Mouse (Mus musculus) forebrain, embryonic 13.5 days (tissue): Measurements from ENCODE around the gene Gm7347. TPM values are rescaled to one million over a fixed set of nuclear protein-coding genes. Genes with fewer than 3 reads are reported as not detected.
"Not testable (repeated sequence)": the region's sequence is repeated elsewhere in the genome, so short reads cannot be mapped to it uniquely, and the experiment has no call there.

Experiments used
- ATAC-seq: fragments of 200-750 bp; cut with Nextera tagmentation; 2 replicates; pipeline ENCODE4 v1.8.0; 2017
- H3K27ac ChIP-seq: fragments of 300-500 bp; sonication (generic); 2 replicates; pipeline ENCODE4 v1.5.1; 2015; ENCODE audit warnings: inconsistent platforms, mild to moderate bottlenecking, moderate library complexity
- H3K27me3 ChIP-seq: fragments of 300-500 bp; sonication (generic); 2 replicates; pipeline ENCODE4 v1.6.1; 2015; ENCODE audit warnings: mild to moderate bottlenecking, inconsistent platforms
- H3K36me3 ChIP-seq: fragments of 300-500 bp; sonication (generic); 2 replicates; pipeline ENCODE4 v1.6.1; 2015; ENCODE audit warnings: mild to moderate bottlenecking, inconsistent platforms; ENCODE audit not compliant: poor library complexity, severe bottlenecking
- H3K4me1 ChIP-seq: fragments of 300-500 bp; sonication (generic); 2 replicates; pipeline ENCODE4 v1.6.1; 2015; ENCODE audit warnings: inconsistent platforms
- H3K4me2 ChIP-seq: fragments of 300-500 bp; sonication (generic); 2 replicates; pipeline ENCODE4 v1.6.1; 2015; ENCODE audit warnings: inconsistent platforms, mild to moderate bottlenecking, moderate library complexity
- H3K4me3 ChIP-seq: fragments of 300-500 bp; sonication (generic); 2 replicates; pipeline ENCODE4 v1.5.1; 2015; ENCODE audit warnings: mild to moderate bottlenecking, inconsistent platforms
- H3K9ac ChIP-seq: fragments of 300-500 bp; sonication (generic); 2 replicates; pipeline ENCODE4 v1.6.1; 2015; ENCODE audit warnings: mild to moderate bottlenecking, inconsistent platforms
- H3K9me3 ChIP-seq: fragments of 300-500 bp; sonication (generic); replicated peaks from 2 replicates; pipeline ENCODE4 v1.6.1; 2016; ENCODE audit warnings: inconsistent platforms
- WGBS: fragments of 180-500 bp; shearing (Covaris S2); methylation state at CpG from one replicate; pipeline ENCODE4 v1.1.7; 2015; 5-methylcytosine and 5-hydroxymethylcytosine counted together
- polyA plus RNA-seq: library from polyadenylated mRNA; unstranded; fragments of >200 nt; fragmentation: Nextera tagmentation; extraction: Ambion mirVana; gene quantifications from 2 replicates; pipeline ENCODE4 v1.2.1, GENCODE M21; 2015

The Gm7347 gene
- polyA plus RNA-seq: not detected in 2 replicates

DNA sequence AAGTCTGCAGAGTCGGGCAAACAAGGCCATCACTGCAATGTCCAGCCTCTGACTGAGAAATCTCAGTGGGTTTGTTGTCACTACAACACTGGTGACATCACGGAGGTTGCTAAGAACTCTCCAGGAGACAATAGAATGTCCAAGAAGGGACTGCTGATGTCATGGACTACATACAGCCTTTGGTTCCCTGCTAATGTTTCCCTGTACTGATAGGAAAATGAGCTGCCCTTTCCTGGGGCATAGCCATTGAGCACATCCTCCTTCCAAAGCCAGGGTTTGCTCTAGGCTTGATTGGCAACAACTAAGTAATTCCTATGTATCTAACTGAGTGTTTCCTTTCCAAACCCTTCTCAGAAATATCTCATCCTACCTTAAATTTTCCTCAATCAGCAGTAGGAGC, at the start of gene Gm7347:
Gene Gm7347 (minus strand): TSS at position 101 of the 400 bp plus-strand sequence.
- not testable (repeated sequence) for H3K4me1 ChIP-seq

DNA sequence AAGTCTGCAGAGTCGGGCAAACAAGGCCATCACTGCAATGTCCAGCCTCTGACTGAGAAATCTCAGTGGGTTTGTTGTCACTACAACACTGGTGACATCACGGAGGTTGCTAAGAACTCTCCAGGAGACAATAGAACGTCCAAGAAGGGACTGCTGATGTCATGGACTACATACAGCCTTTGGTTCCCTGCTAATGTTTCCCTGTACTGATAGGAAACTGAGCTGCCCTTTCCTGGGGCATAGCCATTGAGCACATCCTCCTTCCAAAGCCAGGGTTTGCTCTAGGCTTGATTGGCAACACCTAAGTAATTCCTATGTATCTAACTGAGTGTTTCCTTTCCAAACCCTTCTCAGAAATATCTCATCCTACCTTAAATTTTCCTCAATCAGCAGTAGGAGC, 46.9 kb upstream of the Gm7347 start, which contains the start of gene 5031410I06Rik:
Gene 5031410I06Rik (minus strand): TSS at position 101 of the 400 bp plus-strand sequence.
- not testable (repeated sequence) for H3K9me3 ChIP-seq, H3K27me3 ChIP-seq, H3K9ac ChIP-seq, H3K4me1 ChIP-seq, H3K36me3 ChIP-seq, ATAC-seq, H3K4me3 ChIP-seq, H3K27ac ChIP-seq, H3K4me2 ChIP-seq
- WGBS: no CpG with 5 or more reads among the region's 3 CpGs

More for the DNA sequence above, at the start of gene Gm7347:
- H3K36me3 ChIP-seq, H3K9me3 ChIP-seq, ATAC-seq, H3K4me3 ChIP-seq, H3K27ac ChIP-seq, H3K9ac ChIP-seq, H3K4me2 ChIP-seq, H3K27me3 ChIP-seq: not testable (repeated sequence)
- no CpG with 5 or more reads among the region's 2 CpGs for WGBS

DNA sequence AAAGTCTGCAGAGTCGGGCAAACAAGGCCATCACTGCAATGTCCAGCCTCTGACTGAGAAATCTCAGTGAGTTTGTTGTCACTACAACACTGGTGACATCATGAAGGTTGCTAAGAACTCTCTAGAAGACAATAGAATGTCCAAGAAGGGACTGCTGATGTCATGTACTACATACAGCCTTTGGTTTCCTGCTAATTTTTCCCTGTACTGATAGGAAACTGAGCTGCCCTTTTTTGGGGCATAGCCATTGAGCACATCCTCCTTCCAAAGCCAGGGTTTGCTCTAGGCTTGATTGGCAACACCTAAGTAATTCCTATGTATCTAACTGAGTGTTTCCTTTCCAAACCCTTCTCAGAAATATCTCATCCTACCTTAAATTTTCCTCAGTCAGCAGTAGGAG, 30.8 kb upstream of the Gm7347 start, which contains the start of gene Gm10471:
Gene Gm10471 (minus strand): TSS at position 101 of the 400 bp plus-strand sequence.
- ATAC-seq, H3K9me3 ChIP-seq, H3K4me1 ChIP-seq, H3K4me3 ChIP-seq, H3K9ac ChIP-seq, H3K4me2 ChIP-seq, H3K27me3 ChIP-seq, H3K36me3 ChIP-seq, H3K27ac ChIP-seq: not testable (repeated sequence)
- whole genome bisulfite sequencing: 83% methylated on average over 1 of the region's 1 CpGs

DNA sequence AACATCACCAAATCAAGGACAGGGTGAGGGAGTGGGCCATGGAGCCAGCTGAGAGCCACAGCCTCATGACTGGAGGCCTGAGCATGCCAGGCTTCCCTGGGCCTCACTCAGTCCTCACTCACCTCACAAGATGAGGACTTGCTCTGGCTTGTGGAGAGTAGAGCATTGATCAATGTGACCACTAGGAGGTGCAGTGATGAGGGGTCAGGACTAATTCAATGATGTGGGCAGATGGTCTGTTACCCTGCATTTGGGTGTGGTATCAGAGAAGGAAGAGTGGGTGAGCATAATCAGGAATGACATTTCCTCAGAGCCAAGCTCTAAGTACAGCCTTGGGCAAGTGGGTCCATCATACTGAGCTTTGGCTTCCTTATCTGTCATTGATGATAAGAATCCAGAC, 20.6 kb upstream of the Gm7347 start:
- not testable (repeated sequence) for H3K27ac ChIP-seq, H3K4me3 ChIP-seq, H3K27me3 ChIP-seq, ATAC-seq, H3K9ac ChIP-seq, H3K36me3 ChIP-seq, H3K9me3 ChIP-seq, H3K4me2 ChIP-seq, H3K4me1 ChIP-seq

DNA sequence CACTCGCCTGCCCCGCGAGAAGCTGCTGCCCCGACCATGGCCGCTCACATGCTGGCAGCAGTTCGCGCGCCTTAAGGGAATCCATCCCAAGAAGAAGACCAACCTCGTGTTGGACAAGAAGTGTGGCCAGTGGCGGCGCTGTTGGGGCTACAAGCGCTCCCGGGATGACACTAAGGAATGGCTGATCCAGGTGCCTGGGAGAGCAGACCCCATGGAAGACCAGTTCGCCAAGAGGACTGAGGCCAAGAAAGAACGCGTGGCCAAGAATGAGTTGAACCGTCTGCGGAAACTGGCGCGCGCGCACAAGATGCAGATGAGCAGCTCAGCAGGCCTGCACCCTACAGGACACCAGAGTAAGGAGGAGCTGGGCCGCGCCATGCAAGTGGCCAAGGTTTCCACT, 12.3 kb upstream of the Gm7347 start:
- H3K36me3 ChIP-seq: no peaks in the 10 kb centered on the region
- no peak overlapping the region for H3K9ac ChIP-seq
- no peak overlapping the region for H3K4me3 ChIP-seq
- H3K9me3 ChIP-seq: peaks cover 4% of the 10 kb centered on the region; the same call in 1 of the 2 replicates
- no peaks in the 10 kb centered on the region for H3K4me1 ChIP-seq
- no peaks in the 10 kb centered on the region for H3K27me3 ChIP-seq
- no peak overlapping the region for H3K27ac ChIP-seq
- H3K4me2 ChIP-seq: no peak overlapping the region
- 89% methylated on average over 24 of the region's 24 CpGs for WGBS
- no peak for ATAC-seq

DNA sequence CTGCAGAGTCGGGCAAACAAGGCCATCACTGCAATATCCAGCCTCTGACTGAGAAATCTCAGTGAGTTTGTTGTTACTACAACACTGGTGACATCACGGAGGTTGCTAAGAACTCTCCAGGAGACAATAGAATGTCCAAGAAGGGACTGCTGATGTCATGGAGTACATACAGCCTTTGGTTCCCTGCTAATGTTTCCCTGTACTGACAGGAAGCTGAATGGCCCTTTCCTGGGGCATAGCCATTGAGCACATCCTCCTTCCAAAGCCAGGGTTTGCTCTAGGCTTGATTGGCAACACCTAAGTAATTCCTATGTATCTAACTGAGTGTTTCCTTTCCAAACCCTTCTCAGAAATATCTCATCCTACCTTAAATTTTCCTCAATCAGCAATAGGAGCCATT, 18.9 kb downstream of the Gm7347 start, which contains the start of gene Speer4a:
Gene Speer4a (minus strand): TSS at position 101 of the 400 bp plus-strand sequence.
- not testable (repeated sequence) for ATAC-seq, H3K4me2 ChIP-seq
- WGBS: 77% methylated on average over 2 of the region's 2 CpGs

DNA sequence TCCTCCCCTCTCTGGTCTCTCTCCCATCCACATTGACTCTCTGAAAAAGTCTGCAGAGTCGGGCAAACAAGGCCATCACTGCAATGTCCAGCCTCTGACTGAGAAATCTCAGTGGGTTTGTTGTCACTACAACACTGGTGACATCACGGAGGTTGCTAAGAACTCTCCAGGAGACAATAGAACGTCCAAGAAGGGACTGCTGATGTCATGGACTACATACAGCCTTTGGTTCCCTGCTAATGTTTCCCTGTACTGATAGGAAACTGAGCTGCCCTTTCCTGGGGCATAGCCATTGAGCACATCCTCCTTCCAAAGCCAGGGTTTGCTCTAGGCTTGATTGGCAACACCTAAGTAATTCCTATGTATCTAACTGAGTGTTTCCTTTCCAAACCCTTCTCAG, 35.6 kb downstream of the Gm7347 start, which contains the start of gene Gm5862:
Gene Gm5862 (minus strand): TSS at position 101 of the 400 bp plus-strand sequence.
- H3K4me3 ChIP-seq, H3K4me1 ChIP-seq, ATAC-seq, H3K27ac ChIP-seq, H3K27me3 ChIP-seq, H3K9me3 ChIP-seq, H3K4me2 ChIP-seq, H3K36me3 ChIP-seq, H3K9ac ChIP-seq: not testable (repeated sequence)
- no CpG with 5 or more reads among the region's 3 CpGs for WGBS

More for the DNA sequence above, 18.9 kb downstream of the Gm7347 start, which contains the start of gene Speer4a:
- H3K4me1 ChIP-seq, H3K36me3 ChIP-seq, H3K9me3 ChIP-seq, H3K27me3 ChIP-seq, H3K9ac ChIP-seq, H3K27ac ChIP-seq, H3K4me3 ChIP-seq: not testable (repeated sequence)

DNA sequence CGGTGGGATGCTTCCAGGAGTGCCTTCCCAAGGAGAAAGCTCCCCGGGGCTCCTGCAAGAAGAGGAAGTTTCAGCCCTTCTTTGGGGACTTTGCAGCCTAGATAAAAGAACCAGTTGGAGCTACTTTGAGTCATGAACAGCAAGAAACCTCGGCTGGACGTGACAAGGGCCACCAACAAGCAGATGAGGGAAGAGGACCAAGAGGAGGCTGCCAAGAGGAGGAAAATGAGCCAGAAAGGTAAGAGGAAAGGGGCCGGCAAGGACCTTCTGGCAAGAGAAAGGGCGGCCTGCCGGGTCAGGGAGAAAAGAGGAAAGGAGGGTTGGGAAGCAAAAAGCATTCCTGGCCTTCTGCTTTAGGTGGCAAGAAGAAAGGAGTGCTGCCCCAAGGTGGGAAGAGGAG, 50.7 kb downstream of the Gm7347 start:
- peak overlapping the region; percentile 62 for H3K4me2 ChIP-seq
- 69% methylated on average over 7 of the region's 7 CpGs for WGBS

DNA sequence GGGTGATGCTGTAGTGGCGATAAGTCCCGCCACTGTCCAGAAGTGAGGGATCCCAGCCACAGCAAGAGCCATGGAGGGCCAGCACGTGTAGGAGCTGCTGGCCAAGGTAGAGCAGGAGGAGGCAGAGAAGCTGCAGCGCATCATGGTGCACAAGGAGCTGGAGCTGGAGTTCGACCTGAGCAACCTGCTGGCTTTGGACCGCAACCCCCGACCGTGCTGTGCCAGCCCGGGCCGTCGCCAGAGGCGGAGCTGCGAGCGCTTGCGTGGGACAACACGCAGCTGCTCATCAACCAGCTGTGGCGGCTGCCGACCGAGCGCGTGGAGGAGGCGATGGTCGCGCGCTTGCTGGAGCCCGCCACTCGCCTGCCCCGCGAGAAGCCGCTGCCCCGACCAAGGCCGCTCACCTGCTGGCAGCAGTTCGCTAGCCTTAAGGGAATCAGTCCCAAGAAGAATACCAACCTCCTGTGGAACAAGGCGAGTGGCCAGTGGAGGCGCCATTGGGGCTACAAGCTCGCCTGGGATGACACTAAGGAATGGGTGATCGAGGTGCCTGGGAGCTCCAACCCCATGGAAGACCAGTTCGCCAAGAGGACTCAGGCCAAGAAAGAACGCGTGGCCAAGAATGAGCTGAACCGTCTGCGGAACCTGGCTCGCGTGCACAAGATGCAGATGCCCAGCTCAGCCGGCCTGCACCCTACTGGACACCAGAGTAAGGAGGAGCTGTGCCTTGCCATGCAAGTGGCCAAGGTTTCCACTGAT, 51.3 kb downstream of the Gm7347 start:
- peak; percentile 92 for ATAC-seq
- Histone ChIP-seq H3K9ac (peak overlapping the region; percentile 23), H3K4me3 (peak overlapping the region; percentile 32), H3K4me2 (peak overlapping the region; percentile 62)
- WGBS: 20% methylated on average over 45 of the region's 45 CpGs
- H3K36me3 ChIP-seq, H3K9me3 ChIP-seq, H3K4me1 ChIP-seq, H3K27ac ChIP-seq, H3K27me3 ChIP-seq: not testable (repeated sequence)

More for the DNA sequence above, 50.7 kb downstream of the Gm7347 start:
- 0 out of 2 replicates have a peak, but pooled peaks have one; percentile 16 for ATAC-seq
- not testable (repeated sequence) for H3K9ac ChIP-seq, H3K27ac ChIP-seq, H3K27me3 ChIP-seq, H3K36me3 ChIP-seq, H3K4me1 ChIP-seq, H3K9me3 ChIP-seq, H3K4me3 ChIP-seq

DNA sequence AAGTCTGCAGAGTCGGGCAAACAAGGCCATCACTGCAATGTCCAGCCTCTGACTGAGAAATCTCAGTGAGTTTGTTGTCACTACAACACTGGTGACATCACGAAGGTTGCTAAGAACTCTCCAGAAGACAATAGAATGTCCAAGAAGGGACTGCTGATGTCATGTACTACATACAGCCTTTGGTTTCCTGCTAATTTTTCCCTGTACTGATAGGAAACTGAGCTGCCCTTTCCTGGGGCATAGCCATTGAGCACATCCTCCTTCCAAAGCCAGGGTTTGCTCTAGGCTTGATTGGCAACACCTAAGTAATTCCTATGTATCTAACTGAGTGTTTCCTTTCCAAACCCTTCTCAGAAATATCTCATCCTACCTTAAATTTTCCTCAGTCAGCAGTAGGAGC, 53.7 kb downstream of the Gm7347 start, which contains the start of gene Gm1979:
Gene Gm1979 (minus strand): TSS at position 101 of the 400 bp plus-strand sequence.
- H3K4me3 ChIP-seq, H3K4me1 ChIP-seq, H3K4me2 ChIP-seq, H3K27ac ChIP-seq, H3K9me3 ChIP-seq, H3K9ac ChIP-seq, H3K36me3 ChIP-seq, H3K27me3 ChIP-seq, ATAC-seq: not testable (repeated sequence)
- WGBS: 90% methylated on average over 1 of the region's 2 CpGs
